Mouse (Mus musculus) neural tube, embryonic 10.5 days (tissue): ENCODE measurements around the gene Fads3.

Experiments used
- DNase-seq: peaks from one replicate; pipeline ENCODE4 v3.0.0-alpha.2; 2017; ENCODE audit warnings: low spot score; ENCODE audit errors: extremely low spot score

Gene Fads3

GRCm38 (mm10) chr19:10108129-10108528 is 66.8 kb downstream of the Fads3 start:
- DNase-seq: no peak

- DNase-seq: no peak
Measured at GRCm38 (mm10) chr19:10108666-10109065, 67.3 kb downstream of the Fads3 start.
